Mouse (Mus musculus) neural tube, embryonic 12.5 days (tissue): Measurements from ENCODE around the gene Il2. TPM values are rescaled to one million over a fixed set of nuclear protein-coding genes. Genes with fewer than 3 reads are reported as not detected.

ENCODE experiments used
- ATAC-seq: fragments of 200-750 bp; cut with Nextera tagmentation; 2 replicates; pipeline ENCODE4 v1.8.0; 2017; ENCODE audit warnings: low read depth, mild to moderate bottlenecking, moderate TSS enrichment, moderate library complexity; ENCODE audit not compliant: low FRiP score
- H3K27ac ChIP-seq: fragments of 300-500 bp; sonication (generic); 2 replicates; pipeline ENCODE4 v1.5.1; 2016
- H3K27me3 ChIP-seq: fragments of 300-500 bp; sonication (generic); replicated peaks from 2 replicates; pipeline ENCODE4 v1.6.1; 2016; ENCODE audit warnings: mild to moderate bottlenecking
- H3K36me3 ChIP-seq: fragments of 300-500 bp; sonication (generic); 2 replicates; pipeline ENCODE4 v1.6.1; 2016; ENCODE audit warnings: mild to moderate bottlenecking
- H3K4me1 ChIP-seq: fragments of 300-500 bp; sonication (generic); 2 replicates; pipeline ENCODE4 v1.6.1; 2016
- H3K4me2 ChIP-seq: fragments of 300-500 bp; sonication (generic); replicated peaks from 2 replicates; pipeline ENCODE4 v1.6.1; 2016; ENCODE audit warnings: mild to moderate bottlenecking
- H3K4me3 ChIP-seq: fragments of 300-500 bp; sonication (generic); 2 replicates; pipeline ENCODE4 v1.5.1; 2016
- H3K9ac ChIP-seq: fragments of 300-500 bp; sonication (generic); 2 replicates; pipeline ENCODE4 v1.6.1; 2016; ENCODE audit warnings: mild to moderate bottlenecking
- H3K9me3 ChIP-seq: fragments of 300-500 bp; sonication (generic); 2 replicates; pipeline ENCODE4 v1.6.1; 2016; ENCODE audit warnings: mild to moderate bottlenecking
- WGBS: fragments of 180-500 bp; shearing (Covaris S2); methylation state at CpG from one replicate; pipeline ENCODE4 v1.1.7; 2016; 5-methylcytosine and 5-hydroxymethylcytosine counted together
- polyA plus RNA-seq: library from polyadenylated mRNA; unstranded; fragments of >200 nt; fragmentation: Nextera tagmentation; extraction: Ambion mirVana; gene quantifications from 2 replicates; pipeline ENCODE4 v1.2.1, GENCODE M21; 2016

The Il2 gene
- polyA plus RNA-seq, 1 experiment from 2014 or later: 0.30 TPM

DNA sequence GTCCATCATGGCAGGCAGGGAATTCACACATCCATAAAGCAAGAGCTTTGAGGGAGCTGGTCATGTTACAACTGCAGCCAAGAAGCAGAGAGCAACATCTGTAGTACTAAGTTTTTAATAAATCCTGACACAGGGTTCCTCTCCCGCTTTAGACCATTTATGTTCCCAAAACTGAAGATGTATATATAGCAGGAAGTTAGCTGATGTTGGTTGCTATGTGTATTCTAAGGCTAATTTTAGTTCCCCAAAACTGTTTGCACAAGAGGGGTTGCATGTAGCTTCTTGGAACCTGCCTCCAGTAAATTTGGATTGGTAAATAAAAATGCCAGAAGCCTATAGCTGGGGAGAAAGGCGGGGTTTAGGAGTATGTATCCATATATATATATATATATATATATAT lies 16.1 kb upstream of the Il2 start:
- Histone ChIP-seq H3K4me2 (no peak overlapping the region), H3K9ac (no peak overlapping the region), H3K9me3 (no peaks in the 10 kb centered on the region), H3K27me3 (no peaks in the 10 kb centered on the region), H3K27ac (no peak overlapping the region), H3K4me1 (no peaks in the 10 kb centered on the region), H3K36me3 (no peaks in the 10 kb centered on the region), H3K4me3 (no peak overlapping the region)
- 76% methylated on average over 2 of the region's 2 CpGs for WGBS
- ATAC-seq: no peak

- Histone ChIP-seq H3K4me2 (no peak overlapping the region), H3K27ac (no peak overlapping the region), H3K4me3 (no peak overlapping the region), H3K9ac (no peak overlapping the region), H3K9me3 (no peaks in the 10 kb centered on the region), H3K27me3 (no peaks in the 10 kb centered on the region), H3K36me3 (no peaks in the 10 kb centered on the region), H3K4me1 (no peaks in the 10 kb centered on the region)
- WGBS: 91% methylated on average over 6 of the region's 6 CpGs
- ATAC-seq: no peak
Measured at GRCm38 (mm10) chr3:37140168-37140906, 14.6 kb upstream of the Il2 start.

GRCm38 (mm10) chr3:37139192-37139591 lies 13.4 kb upstream of the Il2 start:
- Histone ChIP-seq H3K9ac (no peak overlapping the region), H3K27me3 (no peaks in the 10 kb centered on the region), H3K4me2 (no peak overlapping the region), H3K36me3 (no peaks in the 10 kb centered on the region), H3K9me3 (no peaks in the 10 kb centered on the region), H3K4me1 (no peaks in the 10 kb centered on the region), H3K27ac (no peak overlapping the region), H3K4me3 (no peak overlapping the region)
- no peak for ATAC-seq
- WGBS: 91% methylated on average over 3 of the region's 3 CpGs

DNA sequence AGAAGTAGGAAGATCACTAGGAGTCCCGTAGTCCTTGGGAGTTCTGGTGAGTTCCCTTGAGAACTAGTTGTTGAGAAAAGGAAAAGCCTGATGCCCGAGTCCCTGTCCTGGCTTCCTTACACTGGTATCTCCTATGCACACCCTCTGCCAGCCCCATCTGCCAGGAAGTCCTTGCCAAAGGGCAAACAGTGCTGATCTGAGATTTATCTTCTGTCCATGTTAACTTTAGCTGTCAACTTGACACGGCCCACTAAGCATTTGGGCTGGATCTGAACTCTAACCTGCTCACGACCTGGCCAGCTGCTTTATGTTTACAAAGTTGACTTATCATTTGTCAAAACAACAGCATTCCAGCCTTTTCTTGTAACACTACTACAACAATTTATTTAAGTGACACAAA lies 11.5 kb upstream of the Il2 start:
- Histone ChIP-seq H3K4me2 (no peak overlapping the region), H3K9ac (no peak overlapping the region), H3K27me3 (no peaks in the 10 kb centered on the region), H3K4me3 (no peak overlapping the region), H3K36me3 (no peaks in the 10 kb centered on the region), H3K9me3 (no peaks in the 10 kb centered on the region), H3K4me1 (no peaks in the 10 kb centered on the region), H3K27ac (no peak overlapping the region)
- 79% methylated on average over 4 of the region's 4 CpGs for WGBS
- ATAC-seq: no peak

GRCm38 (mm10) chr3:37129063-37129462 lies 3.3 kb upstream of the Il2 start:
- H3K4me3 ChIP-seq: no peak overlapping the region
- no peaks in the 10 kb centered on the region for H3K4me1 ChIP-seq
- no peaks in the 10 kb centered on the region for H3K9me3 ChIP-seq
- no peak for ATAC-seq
- no peak overlapping the region for H3K9ac ChIP-seq
- no peaks in the 10 kb centered on the region for H3K27me3 ChIP-seq
- no peak overlapping the region for H3K4me2 ChIP-seq
- H3K36me3 ChIP-seq: no peaks in the 10 kb centered on the region
- WGBS: 74% methylated on average over 2 of the region's 2 CpGs
- no peak overlapping the region for H3K27ac ChIP-seq

GRCm38 (mm10) chr3:37128269-37128668 lies 2.5 kb upstream of the Il2 start:
- Histone ChIP-seq H3K27ac (no peak overlapping the region), H3K27me3 (no peaks in the 10 kb centered on the region), H3K9ac (no peak overlapping the region), H3K4me3 (no peak overlapping the region), H3K4me1 (no peaks in the 10 kb centered on the region), H3K36me3 (no peaks in the 10 kb centered on the region), H3K4me2 (no peak overlapping the region), H3K9me3 (no peaks in the 10 kb centered on the region)
- 67% methylated on average over 4 of the region's 4 CpGs for WGBS
- ATAC-seq: no peak

DNA sequence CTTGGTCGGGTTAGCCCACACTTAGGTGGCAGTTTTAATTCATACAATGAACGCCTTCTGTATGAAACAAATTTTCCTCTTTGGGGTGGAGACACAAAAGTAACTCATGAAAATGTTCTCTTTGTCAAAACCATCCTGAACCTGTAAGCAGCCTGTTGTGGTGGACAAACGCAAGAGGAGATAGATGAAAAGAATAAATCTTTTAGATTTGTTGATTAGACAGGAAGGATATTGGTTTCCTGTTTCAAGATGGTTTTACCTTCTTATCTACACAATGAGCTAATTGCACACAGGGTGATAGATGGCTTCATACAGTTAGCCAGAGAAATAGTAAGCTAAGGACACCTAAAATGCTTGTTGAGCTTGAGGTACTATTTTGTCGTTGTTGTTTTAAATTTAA lies 403 bp upstream of the Il2 start:
- no peak overlapping the region for H3K9ac ChIP-seq
- H3K4me3 ChIP-seq: no peak overlapping the region
- no peak for ATAC-seq
- H3K4me2 ChIP-seq: no peak overlapping the region
- H3K9me3 ChIP-seq: no peaks in the 10 kb centered on the region
- no peaks in the 10 kb centered on the region for H3K36me3 ChIP-seq
- no peak overlapping the region for H3K27ac ChIP-seq
- no peaks in the 10 kb centered on the region for H3K27me3 ChIP-seq
- 86% methylated on average over 4 of the region's 4 CpGs for WGBS
- no peaks in the 10 kb centered on the region for H3K4me1 ChIP-seq

DNA sequence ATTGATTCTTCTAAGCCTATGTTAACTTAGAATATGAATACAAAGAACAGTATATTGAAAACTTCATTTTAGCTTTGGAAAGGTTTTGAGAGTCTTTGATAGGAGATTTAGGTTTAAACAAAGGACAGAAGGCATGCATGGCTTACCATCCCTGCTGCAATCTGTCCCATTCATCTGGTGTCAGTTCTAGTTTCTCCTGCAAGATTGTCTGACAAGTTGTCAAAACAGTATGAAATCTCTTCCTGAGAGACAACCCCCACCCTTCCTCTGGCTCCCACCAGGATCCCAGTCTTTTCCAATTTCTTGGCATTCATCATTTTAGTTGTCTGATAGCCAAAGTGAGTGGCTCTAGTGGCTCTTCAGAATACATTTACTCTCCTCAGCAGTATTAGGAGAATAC lies 35.0 kb downstream of the Il2 start:
- Histone ChIP-seq H3K36me3 (no peaks in the 10 kb centered on the region), H3K4me3 (no peak overlapping the region), H3K27ac (no peak overlapping the region), H3K4me1 (no peaks in the 10 kb centered on the region), H3K4me2 (no peak overlapping the region), H3K9me3 (no peaks in the 10 kb centered on the region), H3K27me3 (no peaks in the 10 kb centered on the region), H3K9ac (no peak overlapping the region)
- no peak for ATAC-seq

GRCm38 (mm10) chr3:37084860-37085259 lies 40.9 kb downstream of the Il2 start:
- no peaks in the 10 kb centered on the region for H3K9me3 ChIP-seq
- H3K27me3 ChIP-seq: no peaks in the 10 kb centered on the region
- 85% methylated on average over 4 of the region's 4 CpGs for WGBS
- no peak overlapping the region for H3K4me3 ChIP-seq
- no peak overlapping the region for H3K4me2 ChIP-seq
- no peaks in the 10 kb centered on the region for H3K36me3 ChIP-seq
- no peaks in the 10 kb centered on the region for H3K4me1 ChIP-seq
- H3K27ac ChIP-seq: no peak overlapping the region
- ATAC-seq: no peak
- no peak overlapping the region for H3K9ac ChIP-seq

DNA sequence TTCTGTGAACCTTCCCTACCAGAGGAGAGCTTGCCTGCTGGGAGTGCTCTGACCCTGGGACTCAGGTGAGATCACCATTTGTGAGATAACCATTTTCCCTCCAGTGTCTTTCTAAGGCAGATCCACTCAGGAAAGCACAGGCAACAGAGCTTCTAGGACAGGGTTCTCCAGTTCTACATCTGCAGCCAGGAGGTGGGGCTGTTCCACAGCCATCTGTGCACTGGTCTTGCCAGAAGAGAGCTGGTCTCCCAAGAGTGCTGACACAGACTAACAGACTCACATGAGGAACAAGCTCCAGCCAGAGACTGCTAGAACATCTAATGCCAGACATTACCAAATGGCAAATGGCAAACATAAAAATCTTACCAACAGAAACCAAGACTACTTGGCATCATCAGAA lies 52.5 kb downstream of the Il2 start:
- Histone ChIP-seq H3K4me1 (no peaks in the 10 kb centered on the region), H3K4me3 (no peak overlapping the region), H3K27ac (no peak overlapping the region), H3K36me3 (no peaks in the 10 kb centered on the region), H3K9ac (no peak overlapping the region), H3K4me2 (no peak overlapping the region), H3K27me3 (no peaks in the 10 kb centered on the region), H3K9me3 (peaks cover 5% of the 10 kb centered on the region)
- ATAC-seq: no peak

Other genes with a start within 250 kb of the Il2 start
- gene Adad1, start 62.4 kb downstream of the Il2 start, polyA plus RNA-seq: 0.37 and 0.80 TPM in 2 replicates
- gene Il21, start 106.7 kb upstream of the Il2 start, polyA plus RNA-seq: not detected in 2 replicates
- gene Bbs12, start 186.6 kb upstream of the Il2 start, polyA plus RNA-seq: 4.6 and 5.9 TPM in 2 replicates
- gene Cetn4, start 186.7 kb upstream of the Il2 start, polyA plus RNA-seq: 2.1 and 2.6 TPM in 2 replicates
- gene Fgf2, start 222.4 kb upstream of the Il2 start, polyA plus RNA-seq: 0.39 and 0.46 TPM in 2 replicates